Mouse (Mus musculus) left cerebral cortex, adult 11 months (tissue): ENCODE results near the gene Fabp1.

Source experiments
- DNase-seq: peaks from one replicate; pipeline ENCODE4 v3.0.0; 2022; ENCODE audit warnings: low spot score

The Fabp1 gene

GRCm38 (mm10) chr6:71199612-71200011 lies at the start of gene Fabp1:
TSS of gene Fabp1 (plus strand) at chr6:71199827.
- no peak for DNase-seq

- no peak for DNase-seq
Observed at GRCm38 (mm10) chr6:71151098-71151497, 48.5 kb upstream of the Fabp1 start.

- DNase-seq = no peak
Observed at GRCm38 (mm10) chr6:71153486-71153885, 46.1 kb upstream of the Fabp1 start.

- no peak for DNase-seq
Observed at GRCm38 (mm10) chr6:71154861-71155260, 44.8 kb upstream of the Fabp1 start.

- no peak for DNase-seq
Observed at GRCm38 (mm10) chr6:71156674-71157326, 42.8 kb upstream of the Fabp1 start.

- no peak for DNase-seq
Observed at GRCm38 (mm10) chr6:71161290-71161689, 38.3 kb upstream of the Fabp1 start.

- no peak for DNase-seq
Observed at GRCm38 (mm10) chr6:71162269-71162668, 37.4 kb upstream of the Fabp1 start.

- DNase-seq = no peak
Observed at GRCm38 (mm10) chr6:71164394-71164793, 35.2 kb upstream of the Fabp1 start.

GRCm38 (mm10) chr6:71166551-71167169 lies 33.0 kb upstream of the Fabp1 start:
- no peak for DNase-seq

GRCm38 (mm10) chr6:71172812-71173580 lies 26.6 kb upstream of the Fabp1 start:
- no peak for DNase-seq

- DNase-seq = no peak
Observed at GRCm38 (mm10) chr6:71180596-71180995, 19.0 kb upstream of the Fabp1 start.

GRCm38 (mm10) chr6:71184941-71185604 lies 14.6 kb upstream of the Fabp1 start:
- DNase-seq = no peak

- no peak for DNase-seq
Observed at GRCm38 (mm10) chr6:71189578-71189977, 10.0 kb upstream of the Fabp1 start.

- DNase-seq = no peak
Observed at GRCm38 (mm10) chr6:71190501-71190900, 9.1 kb upstream of the Fabp1 start.

- DNase-seq = no peak
Observed at GRCm38 (mm10) chr6:71193151-71193740, 6.4 kb upstream of the Fabp1 start.

GRCm38 (mm10) chr6:71196107-71196506 lies 3.5 kb upstream of the Fabp1 start:
- DNase-seq = no peak

GRCm38 (mm10) chr6:71197636-71198535 lies 1.7 kb upstream of the Fabp1 start:
- no peak for DNase-seq

GRCm38 (mm10) chr6:71201925-71202324 lies 2.3 kb downstream of the Fabp1 start:
- DNase-seq = no peak

- DNase-seq = no peak
Observed at GRCm38 (mm10) chr6:71203674-71204073, 4.0 kb downstream of the Fabp1 start.

- DNase-seq = no peak
Observed at GRCm38 (mm10) chr6:71204166-71204565, 4.5 kb downstream of the Fabp1 start.

- DNase-seq = no peak
Observed at GRCm38 (mm10) chr6:71208691-71209090, 9.1 kb downstream of the Fabp1 start.
